ENCODE assay signal across 19 mouse cellular contexts in genomic region chr8:45597631-45598420, GRCm38 (mm10).
A peak's percentile ranks its signal among the peaks of the same experiment; 100 is the strongest.
DNase-seq lines count a peak whose midpoint lies in the region; ATAC-seq and TF ChIP-seq lines count a peak whose summit lies in the region.
"Had no signal": no experiment of that assay in that cellular context is flagged by ENCODE, and none has a peak within 500 bp of the region (broad histone marks: within the 10 kb centered on the region; RNA-seq: fewer than 3 reads in every experiment).

No protein-coding gene starts in this region.

- H3K36me3 ChIP-seq in heart, adult 2 months (ENCODE audit: control insufficient read depth, insufficient read depth, low read length), result no peaks in the 10 kb centered on the region
- H3K36me3 ChIP-seq in C2C12 (ENCODE audit: control insufficient read depth, insufficient read depth), result no peaks in the 10 kb centered on the region
- H3K36me3 ChIP-seq in heart, embryonic 12.5 days, result no peaks in the 10 kb centered on the region
- H3K36me3 ChIP-seq: kidney, embryonic 15.5 days; limb, embryonic 15.5 days; liver, embryonic 15.5 days; neural tube, embryonic 15.5 days had no signal

- ATAC-seq in heart, embryonic 12.5 days (ENCODE audit: insufficient number of reproducible peaks, low FRiP score), result peak; percentile 78
- ATAC-seq: activated CD4-positive, CD25-positive, alpha-beta regulatory T cell, adult 4 months; intestine, embryonic 16.5 days had no signal

- intact Hi-C loops in heart, adult 2 months (cut with DNase I), result no loop called here
- intact Hi-C loops in heart, postnatal 14 days (cut with DNase I), result no loop called here
- intact Hi-C loops in gastrocnemius, postnatal 36 days (cut with DNase I), result no loop called here

- TF ChIP-seq EP300 in heart, adult 2 months (IDR thresholded peaks at IDR 0.05; ENCODE audit: insufficient read depth, low read depth, low read length), result no peak

- H3K4me1 ChIP-seq in heart, adult 2 months (ENCODE audit: control insufficient read depth, insufficient read depth, low read length), result peaks cover 1% of the 10 kb centered on the region
- H3K4me1 ChIP-seq in heart, embryonic 12.5 days (replicated peaks), result peaks cover 13% of the 10 kb centered on the region; the same call in 1 of the 2 replicates
- H3K4me1 ChIP-seq: kidney, embryonic 15.5 days; liver, embryonic 15.5 days had no signal

- H3K79me2 ChIP-seq in heart, adult 2 months (replicated peaks; ENCODE audit: control insufficient read depth, insufficient read depth, low read length), result no peaks in the 10 kb centered on the region
- no peaks in the 10 kb centered on the region for H3K79me2 ChIP-seq in C2C12 (ENCODE audit: control insufficient read depth, insufficient read depth)

- no peak for TF ChIP-seq CTCF in heart, adult 2 months (IDR thresholded peaks at IDR 0.05)
- no peak for TF ChIP-seq CTCF in C2C12 (IDR thresholded peaks at IDR 0.05; ENCODE audit: control insufficient read depth, insufficient read depth, insufficient read length)

- no peak overlapping the region for H3K9ac ChIP-seq in heart, adult 2 months (ENCODE audit: low read depth, low read length)
- H3K9ac ChIP-seq in heart, embryonic 12.5 days, result no peak overlapping the region
- H3K9ac ChIP-seq: hindbrain, embryonic 14.5 days; kidney, embryonic 15.5 days; limb, embryonic 15.5 days; liver, embryonic 15.5 days; neural tube, embryonic 15.5 days had no signal

- H3K27ac ChIP-seq in heart, adult 2 months, result peak overlapping the region; percentile 64
- peak overlapping the region; percentile 93 for H3K27ac ChIP-seq in heart, embryonic 12.5 days (ENCODE audit: poor library complexity, severe bottlenecking)
- H3K27ac ChIP-seq: hindbrain, embryonic 14.5 days; kidney, embryonic 15.5 days; limb, embryonic 15.5 days; liver, embryonic 15.5 days; neural tube, embryonic 15.5 days had no signal

- no peak overlapping the region for H3ac ChIP-seq in C2C12 (ENCODE audit: control insufficient read depth, insufficient read length, low read depth)

- no peaks in the 10 kb centered on the region for H3K79me3 ChIP-seq in C2C12 (ENCODE audit: low read depth)

- no peak overlapping the region for H3K4me3 ChIP-seq in heart, adult 2 months
- H3K4me3 ChIP-seq in C2C12 (ENCODE audit: insufficient read depth, poor library complexity, severe bottlenecking), result no peak overlapping the region
- no peak overlapping the region for H3K4me3 ChIP-seq in heart, embryonic 12.5 days
- H3K4me3 ChIP-seq: kidney, embryonic 15.5 days; limb, embryonic 15.5 days; liver, embryonic 15.5 days; neural tube, embryonic 15.5 days had no signal

- DNase-seq in heart, adult 2 months, result peak in 1 of 2 experiments; percentile 34
- DNase-seq in heart, postnatal 14 days, result no peak
- DNase-seq in heart, postnatal 4 days, result peak; percentile 43
- DNase-seq in lung, postnatal 25 days (ENCODE audit: low spot score), result no peak
- no peak for DNase-seq in gastrocnemius, postnatal 36 days
- DNase-seq: cerebellum, adult 2 months; layer of hippocampus, postnatal 36 days; midbrain, embryonic 14.5 days; thymus, adult 18-20 months; thymus, postnatal 4 days had no signal

- no peaks in the 10 kb centered on the region for H3K9me3 ChIP-seq in heart, embryonic 12.5 days (replicated peaks)
- H3K9me3 ChIP-seq: kidney, embryonic 15.5 days; limb, embryonic 15.5 days; liver, embryonic 15.5 days; neural tube, embryonic 15.5 days had no signal

- TF ChIP-seq POLR2A in heart, adult 2 months (IDR thresholded peaks at IDR 0.05; ENCODE audit: insufficient read depth, low read depth, low read length), result no peak

- WGBS in heart, adult 2 months, result 62% methylated on average over 7 of the region's 7 CpGs
- 53% methylated on average over 7 of the region's 7 CpGs for WGBS in heart, embryonic 12.5 days

- H3K27me3 ChIP-seq in heart, adult 2 months (ENCODE audit: control insufficient read depth, insufficient read depth, low read length), result no peaks in the 10 kb centered on the region
- H3K27me3 ChIP-seq in C2C12 (ENCODE audit: control insufficient read depth, insufficient read depth, insufficient read length), result no peaks in the 10 kb centered on the region
- H3K27me3 ChIP-seq in heart, embryonic 12.5 days (replicated peaks), result no peaks in the 10 kb centered on the region
- H3K27me3 ChIP-seq: kidney, embryonic 15.5 days; limb, embryonic 15.5 days; liver, embryonic 15.5 days; neural tube, embryonic 15.5 days had no signal

- H3K4me2 ChIP-seq in heart, embryonic 12.5 days, result no peak overlapping the region
- H3K4me2 ChIP-seq: hindbrain, embryonic 14.5 days; kidney, embryonic 15.5 days; limb, embryonic 15.5 days; liver, embryonic 15.5 days; neural tube, embryonic 15.5 days had no signal

TF ChIP-seq in C2C12, 6 proteins besides CTCF, POLR2A, EP300 and RAD21:
- TF ChIP-seq MYOG (IDR thresholded peaks at IDR 0.05; ENCODE audit: control insufficient read depth, extremely low read depth, insufficient read length), result no peak
- TF ChIP-seq FOSL1 (IDR thresholded peaks at IDR 0.05; ENCODE audit: insufficient read depth, low read length, poor library complexity, severe bottlenecking), result peak; percentile 28
- TF ChIP-seq MYOD1 (IDR thresholded peaks at IDR 0.05; ENCODE audit: control insufficient read depth, insufficient read length, low read depth), result no peak
- no peak for TF ChIP-seq MAX (IDR thresholded peaks at IDR 0.05)
- TF ChIP-seq CEBPB (IDR thresholded peaks at IDR 0.05; ENCODE audit: low read depth), result no peak
- TF ChIP-seq USF1 (IDR thresholded peaks at IDR 0.05; ENCODE audit: low read depth), result peak; percentile 28
TF ChIP-seq in C2C12: peak in this region for 2.
